Mouse (Mus musculus): ENCODE measurements around the gene Zfp473.

DNA sequence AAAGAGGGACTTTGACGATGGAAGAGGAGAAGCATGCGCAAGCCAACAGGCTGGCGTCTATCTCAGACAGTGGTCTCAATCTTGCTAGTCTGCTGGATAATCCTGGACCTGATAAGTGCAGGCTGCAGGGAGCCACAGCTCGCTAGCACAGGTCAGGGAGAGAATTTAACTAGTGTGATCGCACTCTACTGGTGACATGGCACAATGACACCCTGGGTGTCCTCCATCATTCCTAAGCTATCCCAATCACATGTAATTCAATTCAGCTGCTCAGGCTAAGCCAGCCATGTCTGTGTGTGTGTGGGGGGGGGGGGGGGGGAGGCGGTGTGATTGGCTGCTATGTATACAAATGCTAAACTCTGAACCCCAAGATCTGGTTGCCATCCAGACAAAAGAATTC lies 48.9 kb downstream of the Zfp473 start:
- peak; percentile 71; the same call in 1 of the 2 replicates for TF ChIP-seq CTCF (IDR thresholded peaks at IDR 0.05; ENCODE audit: borderline replicate concordance, extremely low read depth, insufficient read depth, insufficient read length)
- TF ChIP-seq POLR2A (IDR thresholded peaks at IDR 0.05; ENCODE audit: borderline replicate concordance, extremely low read depth, insufficient read depth, insufficient read length, poor library complexity, severe bottlenecking): no peak

Measured in brain, embryonic 14.5 days (tissue).